Mouse (Mus musculus) gastrocnemius, adult 8-10 months (tissue): ENCODE measurements around the gene Timmdc1. TPM values are rescaled to one million over a fixed set of nuclear protein-coding genes. Genes with fewer than 3 reads are reported as not detected.
A peak's percentile ranks its signal among the peaks of the same experiment; 100 is the strongest.

Experiments used
- DNase-seq, 2 experiments: peaks; one replicate each; pipeline ENCODE4 v3.0.0; 2022; ENCODE audit warnings: low spot score in 2 of 2
- total RNA-seq, 4 experiments: library from RNA; stranded (reverse); gene quantifications; 2 replicates each; pipeline ENCODE4 v1.2.4; 2022

Gene Timmdc1
- total RNA-seq, 4 experiments from 2014 or later = 42.4 to 50.3 (median 43.5) TPM

- DNase-seq = no peak
Observed at GRCm38 (mm10) chr16:38466089-38466488, 56.4 kb downstream of the Timmdc1 start.

- DNase-seq = no peak
Observed at GRCm38 (mm10) chr16:38463305-38463704, 59.2 kb downstream of the Timmdc1 start.

GRCm38 (mm10) chr16:38462161-38462560 lies 60.3 kb downstream of the Timmdc1 start:
- DNase-seq = no peak

- no peak for DNase-seq
Observed at GRCm38 (mm10) chr16:38461749-38462148, 60.7 kb downstream of the Timmdc1 start.

- DNase-seq = no peak
Observed at GRCm38 (mm10) chr16:38459990-38460389, 62.5 kb downstream of the Timmdc1 start.

GRCm38 (mm10) chr16:38458600-38459280 lies 63.7 kb downstream of the Timmdc1 start:
- no peak for DNase-seq

- no peak for DNase-seq
Observed at GRCm38 (mm10) chr16:38456812-38457567, 65.5 kb downstream of the Timmdc1 start.

- no peak for DNase-seq
Observed at GRCm38 (mm10) chr16:38455511-38456418, 66.7 kb downstream of the Timmdc1 start, which contains the start of gene Cd80. Cd80 (plus strand) TSS chr16:38455561.

- DNase-seq = no peak
Observed at GRCm38 (mm10) chr16:38454533-38455254, 67.8 kb downstream of the Timmdc1 start.

GRCm38 (mm10) chr16:38453952-38454351 lies 68.5 kb downstream of the Timmdc1 start:
- DNase-seq = no peak

GRCm38 (mm10) chr16:38453203-38453553 lies 69.3 kb downstream of the Timmdc1 start:
- no peak for DNase-seq

- DNase-seq = peak; percentile 90 to 93
Observed at GRCm38 (mm10) chr16:38452442-38453202, 69.8 kb downstream of the Timmdc1 start, which contains the start of gene Adprh. Adprh (minus strand) TSS chr16:38452703.

- DNase-seq = no peak
Observed at GRCm38 (mm10) chr16:38451421-38452205, 70.8 kb downstream of the Timmdc1 start.

GRCm38 (mm10) chr16:38450707-38451106 lies 71.8 kb downstream of the Timmdc1 start:
- no peak for DNase-seq

GRCm38 (mm10) chr16:38448458-38448857 lies 74.0 kb downstream of the Timmdc1 start:
- no peak for DNase-seq
